Mouse (Mus musculus) limb, embryonic 11.5 days (tissue): ENCODE data around the gene Cers5. TPM values are rescaled to one million over a fixed set of nuclear protein-coding genes. Genes with fewer than 3 reads are reported as not detected.
"Not testable (repeated sequence)": the region's sequence is repeated elsewhere in the genome, so short reads cannot be mapped to it uniquely, and the experiment has no call there.

ENCODE experiments used
- ATAC-seq: fragments of 200-750 bp; cut with Nextera tagmentation; 2 replicates; pipeline ENCODE4 v1.8.0; 2017; ENCODE audit warnings: low read depth; ENCODE audit not compliant: insufficient number of reproducible peaks, low FRiP score, low TSS enrichment
- DNase-seq: peaks from one replicate; pipeline ENCODE4 v3.0.0-alpha.2; 2015; ENCODE audit warnings: low spot score
- H3K27ac ChIP-seq: fragments of 300-500 bp; sonication (generic); replicated peaks from 2 replicates; pipeline ENCODE4 v1.5.1; 2014; ENCODE audit warnings: low read depth, mild to moderate bottlenecking, low read length
- H3K27me3 ChIP-seq: fragments of 300-500 bp; sonication (generic); 2 replicates; pipeline ENCODE4 v1.6.1; 2014; ENCODE audit warnings: mild to moderate bottlenecking, low read length, mixed read lengths; ENCODE audit not compliant: control insufficient read depth, insufficient read depth
- H3K36me3 ChIP-seq: fragments of 300-500 bp; sonication (generic); 2 replicates; pipeline ENCODE4 v1.6.1; 2014; ENCODE audit warnings: mild to moderate bottlenecking, low read length, moderate library complexity, mixed read lengths; ENCODE audit not compliant: control insufficient read depth, insufficient read depth
- H3K4me1 ChIP-seq: fragments of 300-500 bp; sonication (generic); 2 replicates; pipeline ENCODE4 v1.6.1; 2014; ENCODE audit warnings: low read length, mixed read lengths; ENCODE audit not compliant: control insufficient read depth, insufficient read depth
- H3K4me2 ChIP-seq: fragments of 300-500 bp; sonication (generic); 2 replicates; pipeline ENCODE4 v1.6.1; 2014; ENCODE audit warnings: low read depth, mild to moderate bottlenecking, moderate library complexity; ENCODE audit not compliant: severe bottlenecking
- H3K4me3 ChIP-seq: fragments of 300-500 bp; sonication (generic); 2 replicates; pipeline ENCODE4 v1.5.1; 2014; ENCODE audit warnings: low read depth, low read length
- H3K9ac ChIP-seq: fragments of 300-500 bp; sonication (generic); 2 replicates; pipeline ENCODE4 v1.6.1; 2014; ENCODE audit warnings: mild to moderate bottlenecking, low read length
- H3K9me3 ChIP-seq: fragments of 300-500 bp; sonication (generic); 2 replicates; pipeline ENCODE4 v1.6.1; 2016; ENCODE audit warnings: low read length; ENCODE audit not compliant: control insufficient read depth
- WGBS: fragments of 180-500 bp; shearing (Covaris S2); extraction: QIAGEN DNeasy Blood & Tissue Kit; methylation state at CpG from one replicate; pipeline ENCODE4 v1.1.7; 2014; 5-methylcytosine and 5-hydroxymethylcytosine counted together
- polyA plus RNA-seq: library from polyadenylated mRNA; unstranded; fragments of >200 nt; fragmentation: Nextera tagmentation; extraction: Ambion mirVana; gene quantifications from 2 replicates; pipeline ENCODE4 v1.2.1, GENCODE M21; 2014

Cers5 gene
- polyA plus RNA-seq, 1 experiment from 2014 or later = 75.3 TPM

GRCm38 (mm10) chr15:99704881-99705280 is 67.8 kb downstream of the Cers5 start:
- DNase-seq (no peak), ATAC-seq (no peak)
- H3K27me3 ChIP-seq = no peaks in the 10 kb centered on the region
- 83% methylated on average over 7 of the region's 7 CpGs for WGBS
- H3K4me3 ChIP-seq = no peak overlapping the region
- peak overlapping the region; percentile 17; the same call in 1 of the 2 replicates for H3K9ac ChIP-seq
- peaks cover 18% of the 10 kb centered on the region for H3K4me1 ChIP-seq
- peak overlapping the region; percentile 3; the same call in 1 of the 2 replicates for H3K27ac ChIP-seq
- H3K36me3 ChIP-seq = peaks cover 34% of the 10 kb centered on the region
- no peak overlapping the region for H3K4me2 ChIP-seq
- no peaks in the 10 kb centered on the region for H3K9me3 ChIP-seq

DNA sequence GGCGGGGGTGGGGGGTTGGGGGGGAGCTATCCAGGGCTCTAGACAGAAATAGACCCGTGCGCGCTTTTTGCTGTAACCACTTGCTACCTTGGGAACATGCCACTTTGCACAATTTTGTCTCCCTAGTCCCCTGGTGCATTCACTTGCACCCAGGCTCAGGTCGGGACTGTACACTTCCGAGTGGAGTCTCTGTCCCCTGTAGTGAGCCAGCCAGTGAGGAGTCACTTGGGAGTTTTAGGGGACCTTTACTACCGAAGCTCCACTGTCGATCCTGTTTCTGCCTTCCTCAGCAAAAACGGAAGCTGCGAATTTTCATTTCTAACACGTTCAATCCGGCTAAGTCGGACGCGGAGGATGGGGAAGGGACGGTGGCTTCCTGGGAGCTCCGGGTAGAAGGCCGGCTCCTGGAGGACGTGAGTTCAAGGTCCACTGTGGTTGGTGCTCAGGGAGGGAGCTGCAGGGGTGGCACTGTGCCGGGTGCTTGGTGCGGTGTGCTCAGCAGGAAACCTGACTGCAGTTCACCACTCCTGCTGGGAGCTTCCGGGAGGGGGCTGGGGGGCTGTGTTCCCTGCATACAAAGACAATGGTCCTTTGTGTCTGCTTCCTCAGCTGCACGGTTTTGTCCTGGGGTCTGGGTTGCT is 68.5 kb downstream of the Cers5 start:
- 64% methylated on average over 23 of the region's 23 CpGs for WGBS
- H3K4me2 ChIP-seq = no peak overlapping the region
- H3K9me3 ChIP-seq = no peaks in the 10 kb centered on the region
- ATAC-seq = no peak
- H3K4me3 ChIP-seq = no peak overlapping the region
- no peak overlapping the region for H3K9ac ChIP-seq
- peaks cover 18% of the 10 kb centered on the region for H3K4me1 ChIP-seq
- no peak for DNase-seq
- H3K27ac ChIP-seq = 0 out of 2 replicates have a peak overlapping the region, but pooled peaks have one; percentile 3
- H3K36me3 ChIP-seq = peaks cover 27% of the 10 kb centered on the region
- no peaks in the 10 kb centered on the region for H3K27me3 ChIP-seq

DNA sequence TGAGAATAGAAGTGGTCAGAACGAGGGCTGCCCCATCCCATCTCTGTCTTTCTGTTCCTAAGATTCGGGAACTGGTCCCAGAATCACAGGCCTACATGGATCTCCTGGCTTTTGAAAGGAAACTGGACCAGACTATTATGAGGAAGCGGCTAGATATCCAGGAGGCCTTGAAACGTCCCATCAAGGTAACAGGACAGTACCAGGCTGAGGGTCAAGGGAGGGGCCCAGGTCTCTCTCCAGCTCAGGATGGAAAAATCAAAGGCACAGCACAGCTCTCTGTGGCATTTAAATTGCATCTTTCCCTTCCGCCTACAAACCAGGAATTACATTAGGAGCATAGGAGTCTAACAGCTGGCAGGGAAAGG is 69.0 kb downstream of the Cers5 start:
- Histone ChIP-seq H3K9ac (no peak overlapping the region), H3K4me2 (no peak overlapping the region; the same call in 1 of the 2 replicates), H3K36me3 (peaks cover 22% of the 10 kb centered on the region), H3K27ac (no peak overlapping the region), H3K27me3 (no peaks in the 10 kb centered on the region), H3K4me3 (no peak overlapping the region), H3K9me3 (no peaks in the 10 kb centered on the region), H3K4me1 (peaks cover 18% of the 10 kb centered on the region)
- 79% methylated on average over 5 of the region's 5 CpGs for WGBS
- DNase-seq = no peak
- ATAC-seq = no peak

GRCm38 (mm10) chr15:99703104-99703503 is 69.6 kb downstream of the Cers5 start:
- Histone ChIP-seq H3K9me3 (no peaks in the 10 kb centered on the region), H3K4me1 (peaks cover 18% of the 10 kb centered on the region), H3K27ac (0 out of 2 replicates have a peak overlapping the region, but pooled peaks have one; percentile 42), H3K27me3 (no peaks in the 10 kb centered on the region), H3K9ac (peak overlapping the region; percentile 97), H3K36me3 (peaks cover 20% of the 10 kb centered on the region), H3K4me2 (peak overlapping the region; percentile 84), H3K4me3 (peak overlapping the region; percentile 74)
- ATAC-seq (no peak), DNase-seq (no peak)
- 70% methylated on average over 9 of the region's 9 CpGs for WGBS

DNA sequence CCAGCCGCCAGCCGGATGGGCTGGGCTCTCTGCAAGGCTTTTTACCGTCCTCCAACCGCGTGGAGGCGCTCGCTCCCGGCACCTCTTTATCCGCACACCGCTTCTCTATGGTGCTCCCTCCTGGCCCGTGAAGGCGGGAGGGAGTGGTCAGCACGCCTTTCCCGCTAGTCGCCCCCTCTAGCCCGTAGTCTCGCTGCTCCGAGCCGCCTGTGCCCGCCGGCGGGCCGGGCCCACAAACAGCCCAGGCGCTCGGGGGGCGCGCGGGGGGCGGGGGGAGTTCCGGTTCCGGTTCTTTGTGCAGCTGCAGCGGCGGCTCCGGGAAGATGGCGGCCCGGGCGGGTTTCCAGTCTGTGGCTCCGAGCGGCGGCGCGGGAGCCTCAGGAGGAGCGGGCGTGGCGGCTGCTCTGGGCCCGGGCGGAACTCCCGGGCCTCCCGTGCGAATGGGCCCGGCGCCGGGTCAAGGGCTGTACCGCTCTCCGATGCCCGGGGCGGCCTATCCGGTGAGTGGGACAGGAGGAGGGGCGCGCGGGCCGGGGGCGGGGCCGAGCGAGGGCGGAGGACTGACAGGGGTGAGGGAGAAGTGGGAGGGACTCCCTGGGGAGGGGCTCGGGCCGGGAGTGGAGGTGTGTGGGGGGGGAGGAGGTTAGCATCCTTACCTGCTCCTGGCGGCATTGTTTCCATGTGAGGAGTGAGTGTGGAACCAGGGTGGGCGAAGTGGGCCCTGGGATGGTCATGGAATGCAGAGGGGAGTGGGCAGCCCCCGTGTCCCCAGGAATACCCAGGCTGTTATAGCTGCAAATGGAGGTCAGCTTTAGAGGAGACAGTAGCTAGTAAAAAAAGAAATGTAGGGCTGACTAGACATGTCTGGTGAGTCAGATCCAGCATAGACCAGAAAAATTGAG is 70.4 kb downstream of the Cers5 start, which contains the start of gene Smarcd1:
Gene Smarcd1, plus strand, starts transcription at position 131 of the 902 bp plus-strand sequence.
- under 1% methylated on average over 71 of the region's 71 CpGs for WGBS
- H3K4me3 ChIP-seq = peak within 1 kb of the TSS; percentile 74
- DNase-seq = peak; percentile 98

DNA sequence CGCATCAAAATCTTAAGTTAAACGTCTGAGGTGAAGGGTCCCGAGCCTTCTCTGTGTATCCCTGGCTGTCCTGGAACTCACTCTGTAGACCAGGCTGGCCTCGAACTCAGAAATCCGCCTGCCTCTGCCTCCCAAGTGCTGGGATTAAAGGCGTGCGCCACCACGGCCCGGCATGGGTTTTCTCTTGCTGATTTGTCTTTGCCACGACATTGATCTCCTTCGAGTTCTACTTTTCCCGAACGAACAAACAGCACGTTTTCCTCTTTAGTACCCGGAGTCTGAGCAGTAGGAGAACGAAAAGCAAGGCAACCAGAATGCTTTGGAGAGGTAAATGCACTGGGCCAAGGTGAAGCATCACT is 71.1 kb downstream of the Cers5 start:
- peak overlapping the region; percentile 74 for H3K4me3 ChIP-seq
- peaks cover 18% of the 10 kb centered on the region for H3K4me1 ChIP-seq
- peak overlapping the region; percentile 18; the same call in 1 of the 2 replicates for H3K4me2 ChIP-seq
- ATAC-seq, H3K27me3 ChIP-seq, DNase-seq, H3K9me3 ChIP-seq, H3K9ac ChIP-seq: not testable (repeated sequence)
- H3K27ac ChIP-seq = peak overlapping the region; percentile 92; the same call in 1 of the 2 replicates
- 50% methylated on average over 16 of the region's 16 CpGs for WGBS
- H3K36me3 ChIP-seq = peaks cover 10% of the 10 kb centered on the region

More for the DNA sequence above, 70.4 kb downstream of the Cers5 start, which contains the start of gene Smarcd1:
- H3K27ac ChIP-seq = peak within 1 kb of the TSS; percentile 92
- peak within 1 kb of the TSS; percentile 97 for H3K9ac ChIP-seq
- H3K4me2 ChIP-seq = peak within 1 kb of the TSS; percentile 84
- no peaks in the 10 kb centered on the region; the same call in 1 of the 2 replicates for H3K27me3 ChIP-seq
- peaks cover 18% of the 10 kb centered on the region for H3K4me1 ChIP-seq
- H3K36me3 ChIP-seq = peaks cover 13% of the 10 kb centered on the region
- H3K9me3 ChIP-seq = no peaks in the 10 kb centered on the region
- peak; percentile 93 for ATAC-seq

- H3K27ac ChIP-seq = no peak overlapping the region
- no peak overlapping the region for H3K4me2 ChIP-seq
- peaks cover 18% of the 10 kb centered on the region for H3K4me1 ChIP-seq
- no peak for ATAC-seq
- no peak overlapping the region for H3K9ac ChIP-seq
- H3K9me3 ChIP-seq = no peaks in the 10 kb centered on the region
- 88% methylated on average over 18 of the region's 18 CpGs for WGBS
- peaks cover 4% of the 10 kb centered on the region; the same call in 1 of the 2 replicates for H3K27me3 ChIP-seq
- DNase-seq = no peak
- H3K4me3 ChIP-seq = no peak overlapping the region
- H3K36me3 ChIP-seq = peaks cover 6% of the 10 kb centered on the region
Observed at GRCm38 (mm10) chr15:99700219-99701106, 72.2 kb downstream of the Cers5 start.
